Mouse (Mus musculus) small intestine, adult 2 months (tissue): Measurements from ENCODE around the gene P2rx4.

Experiments
- CTCF ChIP-seq: fragments of 200-500 bp; IDR thresholded peaks from 2 replicates; pipeline ENCODE4 v1.5.1; 2012; ENCODE audit warnings: low read depth, mild to moderate bottlenecking, control low read depth, inconsistent platforms, low read length, moderate library complexity, mixed read lengths; ENCODE audit not compliant: insufficient replicate concordance, insufficient read length; ENCODE audit errors: extremely low read depth
- POLR2A ChIP-seq: fragments of 200-500 bp; IDR thresholded peaks from 2 replicates; pipeline ENCODE4 v1.6.1; 2012; ENCODE audit warnings: low read depth, mild to moderate bottlenecking, control low read depth, inconsistent platforms, low read length, moderate library complexity

DNA sequence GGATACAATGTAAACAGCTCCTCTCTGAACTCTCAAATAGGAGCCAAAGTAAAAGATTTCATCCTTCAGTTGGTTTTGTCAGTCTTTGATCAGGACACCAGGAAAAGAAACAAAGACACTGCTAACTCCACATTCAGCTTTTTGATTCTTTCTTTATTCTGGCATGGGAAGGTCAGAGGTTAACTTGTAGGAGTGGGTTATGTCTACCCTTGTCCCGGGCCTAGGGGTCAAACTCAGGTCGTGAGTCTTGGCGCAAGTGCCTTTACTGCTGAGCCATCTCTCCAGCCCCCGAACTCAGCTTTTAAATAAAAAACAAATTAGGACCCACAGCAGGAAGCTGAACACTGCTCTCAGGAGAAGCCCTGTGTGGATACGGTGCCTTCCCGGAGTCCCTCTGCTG, 48.8 kb downstream of the P2rx4 start:
- TF ChIP-seq CTCF (no peak), POLR2A (no peak)
